Mouse (Mus musculus): ENCODE data around the gene Cln5. TPM values are rescaled to one million over a fixed set of nuclear protein-coding genes. Genes with fewer than 3 reads are reported as not detected.

The Cln5 gene
- 85.2 TPM for polyA plus RNA-seq (2014; fragmentation: Illumina TruSeq; extraction: RNeasy Lipid Tissue Mini Kit (QIAGEN cat#74804); ENCODE audit: low read depth, low replicate concordance)

GRCm38 (mm10) chr14:103069864-103070611 lies at the start of gene Cln5:
Cln5 (plus strand) TSS chr14:103070216.

GRCm38 (mm10) chr14:103046677-103047076 lies 23.3 kb upstream of the Cln5 start, which contains the start of gene Acod1:
Acod1 (plus strand) TSS chr14:103046977.

GRCm38 (mm10) chr14:103099238-103099933 lies 29.4 kb downstream of the Cln5 start, which contains the start of gene Fbxl3:
Fbxl3 (minus strand) TSS chr14:103099566.

Other genes starting within 250 kb of the Cln5 start
- 82.2 TPM for gene Kctd12, start 87.6 kb upstream of the Cln5 start, polyA plus RNA-seq (2014; fragmentation: Illumina TruSeq; extraction: RNeasy Lipid Tissue Mini Kit (QIAGEN cat#74804); ENCODE audit: low read depth, low replicate concordance)
- not detected for gene Acod1, start 23.2 kb upstream of the Cln5 start, polyA plus RNA-seq (2014; fragmentation: Illumina TruSeq; extraction: RNeasy Lipid Tissue Mini Kit (QIAGEN cat#74804); ENCODE audit: low read depth, low replicate concordance)
- 120 TPM for gene Fbxl3, start 29.4 kb downstream of the Cln5 start, polyA plus RNA-seq (2014; fragmentation: Illumina TruSeq; extraction: RNeasy Lipid Tissue Mini Kit (QIAGEN cat#74804); ENCODE audit: low read depth, low replicate concordance)

All from adrenal gland, adult 10 weeks (tissue).